Mouse (Mus musculus) olfactory bulb, adult 2 months (tissue): ENCODE data around the gene Skil. TPM values are rescaled to one million over a fixed set of nuclear protein-coding genes. Genes with fewer than 3 reads are reported as not detected.

Experiments used
- H3K27ac ChIP-seq: fragments of 200-500 bp; 2 replicates; pipeline ENCODE4 v1.5.1; 2012; ENCODE audit warnings: low read depth, low read length; ENCODE audit not compliant: insufficient read depth
- H3K4me1 ChIP-seq: fragments of 200-500 bp; 2 replicates; pipeline ENCODE4 v1.6.1; 2012; ENCODE audit warnings: low read length; ENCODE audit not compliant: control insufficient read depth, insufficient read depth
- H3K4me3 ChIP-seq: fragments of 200-500 bp; 2 replicates; pipeline ENCODE4 v1.5.1; 2012; ENCODE audit warnings: mild to moderate bottlenecking, low read depth, low read length, moderate library complexity; ENCODE audit not compliant: insufficient read depth
- CTCF ChIP-seq: fragments of 200-500 bp; IDR thresholded peaks from 2 replicates; pipeline ENCODE4 v1.5.1; 2012; ENCODE audit warnings: low read depth, mild to moderate bottlenecking, low read length, moderate library complexity; ENCODE audit not compliant: insufficient read depth
- POLR2A ChIP-seq: fragments of 200-500 bp; IDR thresholded peaks from 2 replicates; pipeline ENCODE4 v1.6.1; 2012; ENCODE audit warnings: mild to moderate bottlenecking, low read depth, low read length, moderate library complexity; ENCODE audit not compliant: insufficient read depth
- WGBS: fragments of 180-500 bp; shearing (Covaris S2); methylation state at CpG from one replicate; pipeline ENCODE4 v1.1.7; 2018; 5-methylcytosine and 5-hydroxymethylcytosine counted together
- polyA plus RNA-seq: library from polyadenylated mRNA; stranded (reverse); fragments of >200 nt; gene quantifications from 2 replicates; pipeline ENCODE4 v1.2.4, GENCODE M21; 2012; ENCODE audit warnings: low replicate concordance; ENCODE audit not compliant: missing spikeins, insufficient read depth, insufficient read length

Gene Skil
- polyA plus RNA-seq, 1 experiment: not detected

DNA sequence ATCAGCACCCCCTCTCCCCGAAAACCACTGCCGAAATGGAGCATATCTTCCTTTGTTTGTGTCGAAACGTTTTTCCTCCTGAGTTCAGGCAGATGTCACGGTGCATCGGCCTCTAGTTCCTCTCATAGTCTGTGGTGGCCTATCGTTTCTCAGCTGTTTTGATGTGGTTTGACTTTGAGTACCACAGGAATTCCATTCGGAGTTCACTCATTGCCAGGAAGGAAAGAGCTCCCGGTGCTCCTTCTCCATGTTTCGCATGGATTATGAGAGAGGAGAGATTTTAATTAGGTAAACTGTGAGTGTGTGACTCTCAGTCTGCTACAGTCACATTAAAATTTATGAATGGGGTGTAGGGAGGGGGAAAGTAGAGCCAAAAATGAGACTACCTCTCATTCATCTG is 65.2 kb downstream of the Skil start:
- no peak overlapping the region for H3K4me3 ChIP-seq
- H3K4me1 ChIP-seq: no peaks in the 10 kb centered on the region
- no peak overlapping the region for H3K27ac ChIP-seq
- TF ChIP-seq CTCF (no peak), POLR2A (no peak)
- 78% methylated on average over 10 of the region's 10 CpGs for WGBS

DNA sequence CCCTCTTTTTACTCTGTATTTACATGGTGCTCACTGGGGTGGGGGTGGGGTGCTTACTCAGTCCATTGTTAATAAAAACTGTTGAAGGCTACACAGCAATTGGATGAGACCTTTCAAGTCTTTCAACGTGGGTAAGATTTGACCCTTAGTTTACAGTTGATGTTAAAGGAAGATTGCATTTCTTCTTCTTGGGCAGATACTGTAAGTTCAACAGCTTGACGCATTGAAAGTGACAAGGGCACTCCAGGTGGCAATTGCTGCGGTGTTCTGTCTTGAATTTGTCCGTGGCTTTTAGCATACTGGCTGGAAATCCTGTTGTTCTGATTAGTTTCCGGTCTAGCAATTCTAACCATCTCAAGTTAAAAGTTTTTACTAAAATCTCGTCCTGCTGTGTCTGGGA is 66.5 kb downstream of the Skil start:
- Histone ChIP-seq H3K4me1 (no peaks in the 10 kb centered on the region), H3K4me3 (no peak overlapping the region), H3K27ac (no peak overlapping the region)
- WGBS: 50% methylated on average over 6 of the region's 6 CpGs
- no peak for TF ChIP-seq POLR2A

DNA sequence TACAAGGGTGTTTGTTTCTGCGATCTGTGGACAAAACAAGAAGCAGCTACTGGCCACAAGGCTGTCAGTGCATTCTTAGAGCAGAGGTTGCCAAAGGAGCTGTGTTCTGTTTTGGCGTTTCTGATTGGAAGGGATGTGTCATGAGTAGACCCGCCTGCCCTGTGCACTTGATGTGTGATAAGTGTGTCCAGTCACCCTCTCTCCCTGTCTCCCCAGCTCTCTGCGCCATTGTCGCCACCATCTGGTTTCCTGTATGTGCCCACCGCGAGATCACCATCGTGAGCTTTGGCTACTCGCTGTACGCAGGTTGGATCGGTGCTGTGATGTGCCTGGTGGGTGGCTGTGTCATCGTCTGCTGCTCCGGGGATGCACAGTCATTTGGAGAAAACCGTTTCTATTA is 68.0 kb downstream of the Skil start:
- 91% methylated on average over 14 of the region's 14 CpGs for WGBS
- Histone ChIP-seq H3K27ac (no peak overlapping the region), H3K4me3 (no peak overlapping the region), H3K4me1 (no peaks in the 10 kb centered on the region)
- TF ChIP-seq POLR2A (no peak), CTCF (no peak)

DNA sequence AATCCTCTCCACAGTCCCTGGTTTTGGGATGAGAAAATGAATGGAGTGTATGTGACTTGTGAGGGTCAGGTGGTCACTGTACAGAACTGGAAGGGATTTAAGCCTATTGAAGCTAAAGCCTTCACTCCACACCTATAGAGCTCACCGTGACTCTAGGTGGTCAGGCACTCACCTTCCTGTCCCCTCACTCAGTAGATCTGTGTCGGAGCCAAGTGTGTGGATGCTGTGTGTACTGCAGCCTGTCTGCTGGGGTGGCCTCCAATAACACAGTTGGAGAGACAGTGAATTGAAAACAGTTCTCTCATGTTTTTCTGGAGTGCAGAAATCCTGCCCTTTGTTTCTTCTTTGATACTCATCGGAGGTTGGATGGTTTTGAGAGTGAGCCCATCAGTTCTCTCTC is 70.9 kb downstream of the Skil start:
- Histone ChIP-seq H3K4me1 (no peaks in the 10 kb centered on the region), H3K27ac (no peak overlapping the region), H3K4me3 (no peak overlapping the region)
- no peak for TF ChIP-seq CTCF
- no peak for TF ChIP-seq POLR2A
- WGBS: 50% methylated on average over 3 of the region's 3 CpGs

DNA sequence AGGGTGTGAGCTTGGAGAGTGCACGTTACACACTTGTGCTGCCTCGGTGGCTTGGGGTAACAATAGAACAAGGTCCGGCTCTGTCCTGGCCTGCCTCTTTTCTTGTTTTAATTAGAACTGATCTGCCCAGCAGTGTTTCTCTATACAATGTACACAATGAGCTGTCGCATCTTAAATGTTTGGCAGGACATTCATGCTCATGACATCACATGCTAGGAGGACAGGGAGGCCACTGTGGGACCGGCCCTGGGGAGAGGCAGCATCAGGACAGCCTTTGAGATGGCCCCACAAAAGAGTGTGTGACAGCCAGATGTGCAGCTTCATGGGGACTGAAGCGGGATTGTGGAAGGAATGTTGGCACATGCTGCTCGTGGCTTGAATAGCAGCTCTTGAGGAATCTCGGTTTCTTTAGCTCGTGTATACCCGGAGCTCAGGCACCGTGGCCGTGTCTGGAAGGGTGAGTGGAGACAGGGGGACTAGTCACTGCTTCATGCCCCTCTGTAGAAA is 71.6 kb downstream of the Skil start:
- TF ChIP-seq CTCF (no peak), POLR2A (no peak)
- no peak overlapping the region for H3K27ac ChIP-seq
- H3K4me1 ChIP-seq: no peaks in the 10 kb centered on the region
- WGBS: 46% methylated on average over 12 of the region's 12 CpGs
- H3K4me3 ChIP-seq: no peak overlapping the region

Other genes with a start within 250 kb of the Skil start
- not detected in 2 replicates for gene Gpr160, start 239.1 kb upstream of the Skil start, polyA plus RNA-seq
- 66.2 TPM in 1 of 2 replicates, not detected in the other for gene Phc3, start 125.6 kb upstream of the Skil start, polyA plus RNA-seq
- gene Prkci, start 99.3 kb upstream of the Skil start, polyA plus RNA-seq: not detected in 2 replicates
- gene Cldn11, start 54.9 kb downstream of the Skil start, polyA plus RNA-seq: not detected in 2 replicates
- gene Slc7a14, start 215.3 kb downstream of the Skil start, polyA plus RNA-seq: not detected in 2 replicates